Mouse (Mus musculus) stomach, postnatal 0 days (tissue): Measurements from ENCODE around the gene Pde8a. TPM values are rescaled to one million over a fixed set of nuclear protein-coding genes. Genes with fewer than 3 reads are reported as not detected.

Source experiments
- ATAC-seq: fragments of 200-750 bp; cut with Nextera tagmentation; 2 replicates; pipeline ENCODE4 v1.8.0; 2017; ENCODE audit not compliant: low FRiP score, low TSS enrichment
- DNase-seq: peaks from one replicate; pipeline ENCODE4 v3.0.0-alpha.2; 2016; ENCODE audit warnings: low spot score
- H3K27ac ChIP-seq: fragments of 300-500 bp; sonication (generic); replicated peaks from 2 replicates; pipeline ENCODE4 v1.5.1; 2014; ENCODE audit warnings: mild to moderate bottlenecking, control low read depth
- H3K27me3 ChIP-seq: fragments of 300-500 bp; sonication (generic); 2 replicates; pipeline ENCODE4 v1.6.1; 2014; ENCODE audit warnings: low read length; ENCODE audit not compliant: control insufficient read depth, insufficient read depth
- H3K36me3 ChIP-seq: fragments of 300-500 bp; sonication (generic); 2 replicates; pipeline ENCODE4 v1.6.1; 2014; ENCODE audit warnings: low read length, mixed read lengths; ENCODE audit not compliant: control insufficient read depth, insufficient read depth
- H3K4me1 ChIP-seq: fragments of 300-500 bp; sonication (generic); replicated peaks from 2 replicates; pipeline ENCODE4 v1.6.1; 2014; ENCODE audit warnings: antibody characterized with exemption; ENCODE audit not compliant: control insufficient read depth, insufficient read depth
- H3K4me2 ChIP-seq: fragments of 300-500 bp; sonication (generic); replicated peaks from 2 replicates; pipeline ENCODE4 v1.6.1; 2014; ENCODE audit warnings: low read depth, mild to moderate bottlenecking, control low read depth, moderate library complexity
- H3K4me3 ChIP-seq: fragments of 300-500 bp; sonication (generic); 2 replicates; pipeline ENCODE4 v1.5.1; 2014; ENCODE audit warnings: low read depth, low read length, control low read depth
- H3K9ac ChIP-seq: fragments of 300-500 bp; sonication (generic); 2 replicates; pipeline ENCODE4 v1.6.1; 2014; ENCODE audit warnings: mild to moderate bottlenecking, low read length, control low read depth, mixed read lengths
- H3K9me3 ChIP-seq: fragments of 300-500 bp; sonication (generic); 2 replicates; pipeline ENCODE4 v1.6.1; 2016; ENCODE audit warnings: low read length; ENCODE audit not compliant: control insufficient read depth
- CTCF ChIP-seq: IDR thresholded peaks from 2 replicates; pipeline ENCODE4 v1.5.1; 2016; ENCODE audit warnings: antibody characterized with exemption, low read depth, mild to moderate bottlenecking, moderate library complexity
- EP300 ChIP-seq: optimal IDR thresholded peaks from 2 replicates; pipeline ENCODE3; 2016; ENCODE audit warnings: antibody characterized with exemption
- WGBS: fragments of 180-500 bp; shearing (Covaris S2); extraction: QIAGEN DNeasy Blood & Tissue Kit; methylation state at CpG from one replicate; pipeline ENCODE4 v1.1.7; 2014; 5-methylcytosine and 5-hydroxymethylcytosine counted together
- polyA plus RNA-seq: library from polyadenylated mRNA; unstranded; fragments of >200 nt; fragmentation: Nextera tagmentation; extraction: Ambion mirVana; gene quantifications from 2 replicates; pipeline ENCODE4 v1.2.1, GENCODE M21; 2015

The Pde8a gene
- polyA plus RNA-seq, 1 experiment from 2014 or later: 4.9 TPM

DNA sequence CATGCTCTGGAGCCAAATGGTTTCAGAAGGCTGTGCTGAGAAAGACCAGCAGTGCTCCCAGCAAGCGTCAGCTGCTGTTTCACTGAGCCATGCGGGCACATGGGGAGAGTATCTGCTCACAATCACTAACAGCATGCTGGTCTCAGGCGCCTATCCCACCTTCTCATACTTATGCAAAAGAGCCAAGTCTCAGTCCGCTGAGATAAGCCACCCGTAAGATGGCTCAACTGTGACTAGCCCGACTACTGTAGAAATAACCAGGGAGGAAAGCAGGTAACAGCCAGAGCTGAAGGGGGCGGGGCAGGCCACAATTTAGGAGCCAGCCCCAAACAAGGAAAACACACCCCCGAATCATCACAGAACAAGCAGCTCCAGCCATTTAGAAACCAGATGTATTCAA lies 129.9 kb downstream of the Pde8a start:
- H3K9me3 ChIP-seq: no peaks in the 10 kb centered on the region
- peak overlapping the region; percentile 68 for H3K4me3 ChIP-seq
- 26% methylated on average over 8 of the region's 8 CpGs for WGBS

DNA sequence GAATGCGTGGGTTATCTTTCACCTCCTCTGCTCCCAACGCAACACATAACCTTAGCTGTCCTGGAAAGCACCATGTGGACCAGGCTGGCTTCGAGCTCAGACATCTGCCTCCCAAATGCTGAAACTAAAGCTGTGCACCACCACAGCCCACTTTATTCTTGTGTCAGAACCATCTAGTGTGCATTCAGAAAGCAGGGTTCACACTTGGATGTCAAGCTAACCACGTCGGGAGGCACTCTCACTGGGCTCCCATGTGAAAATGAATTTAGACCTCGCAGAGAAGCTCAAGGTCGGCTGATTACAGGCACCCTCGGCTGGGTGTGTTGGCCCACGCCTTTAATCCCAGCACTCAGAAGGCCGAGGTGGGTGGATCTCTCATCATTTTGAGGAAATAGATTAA lies 130.4 kb downstream of the Pde8a start:
- Histone ChIP-seq H3K4me2 (peak overlapping the region; percentile 74), H3K9me3 (no peaks in the 10 kb centered on the region), H3K27me3 (no peaks in the 10 kb centered on the region), H3K4me3 (peak overlapping the region; percentile 68), H3K36me3 (peaks cover 8% of the 10 kb centered on the region), H3K9ac (peak overlapping the region; percentile 97), H3K4me1 (no peaks in the 10 kb centered on the region), H3K27ac (peak overlapping the region; percentile 30; the same call in 1 of the 2 replicates)
- ATAC-seq: no peak
- TF ChIP-seq CTCF (no peak), EP300 (no peak)
- 6% methylated on average over 10 of the region's 10 CpGs for WGBS
- no peak for DNase-seq

More for the DNA sequence above, 129.9 kb downstream of the Pde8a start:
- DNase-seq (no peak), ATAC-seq (no peak)
- no peaks in the 10 kb centered on the region for H3K27me3 ChIP-seq
- H3K4me2 ChIP-seq: peak overlapping the region; percentile 74
- TF ChIP-seq CTCF (no peak), EP300 (no peak)
- H3K9ac ChIP-seq: peak overlapping the region; percentile 97
- H3K36me3 ChIP-seq: peaks cover 8% of the 10 kb centered on the region
- no peaks in the 10 kb centered on the region for H3K4me1 ChIP-seq
- no peak overlapping the region for H3K27ac ChIP-seq

DNA sequence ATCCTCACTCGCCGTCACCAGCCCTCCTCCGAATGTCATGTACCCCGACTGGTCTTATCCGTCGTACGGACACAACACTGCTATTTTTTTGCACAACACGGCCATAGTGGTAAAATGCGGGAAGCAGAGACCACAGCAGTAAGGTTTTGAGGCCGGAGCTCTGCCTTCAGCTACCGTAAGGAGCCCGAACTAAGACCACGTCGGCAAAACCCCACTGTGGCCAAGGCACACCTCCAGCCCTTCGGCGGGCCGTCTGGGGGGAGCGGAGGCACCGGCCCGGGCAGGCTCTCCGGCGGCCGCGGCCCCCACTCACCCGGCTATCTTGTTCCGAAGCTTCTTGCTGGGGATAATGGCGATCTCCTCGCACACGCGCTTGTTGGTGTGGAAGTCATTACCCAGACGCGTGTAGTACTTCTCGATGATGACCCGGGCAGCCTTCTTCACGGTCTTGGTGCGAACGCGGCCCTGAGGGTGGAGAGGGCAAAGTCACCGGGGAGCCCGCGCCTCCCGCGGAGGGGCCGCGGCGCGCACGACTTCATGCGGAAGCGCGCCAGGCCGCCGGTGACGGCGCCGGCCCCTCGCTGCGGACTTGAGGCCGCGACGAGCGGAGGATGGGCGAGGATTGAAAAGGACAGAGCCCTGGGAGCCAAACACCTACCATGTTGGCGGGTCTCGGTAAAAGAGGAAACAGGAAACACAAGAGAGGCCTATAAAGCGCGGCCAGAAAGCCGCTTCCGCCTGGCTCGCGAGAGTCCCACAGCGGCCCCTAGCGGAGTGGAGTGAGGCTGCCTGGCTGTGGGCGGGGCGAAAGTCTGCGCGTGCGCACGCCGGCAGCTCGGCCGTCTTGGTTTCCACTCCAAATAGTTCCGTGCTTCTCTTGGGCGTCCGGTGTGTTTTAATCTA lies 131.4 kb downstream of the Pde8a start, which contains the start of gene Rps17:
Rps17 (minus strand) TSS at position 711 of the 903 bp plus-strand sequence.
- no peaks in the 10 kb centered on the region for H3K9me3 ChIP-seq
- no peaks in the 10 kb centered on the region for H3K4me1 ChIP-seq
- peak; percentile 87 for ATAC-seq
- 2% methylated on average over 83 of the region's 85 CpGs for WGBS
- H3K27ac ChIP-seq: peak within 1 kb of the TSS; percentile 85
- H3K36me3 ChIP-seq: peaks cover 8% of the 10 kb centered on the region
- peak; percentile 96 for TF ChIP-seq CTCF
- TF ChIP-seq EP300: no peak
- peak; percentile 98 for DNase-seq
- peak within 1 kb of the TSS; percentile 74 for H3K4me2 ChIP-seq
- H3K4me3 ChIP-seq: peak within 1 kb of the TSS; percentile 68
- no peaks in the 10 kb centered on the region for H3K27me3 ChIP-seq
- H3K9ac ChIP-seq: peak within 1 kb of the TSS; percentile 97

DNA sequence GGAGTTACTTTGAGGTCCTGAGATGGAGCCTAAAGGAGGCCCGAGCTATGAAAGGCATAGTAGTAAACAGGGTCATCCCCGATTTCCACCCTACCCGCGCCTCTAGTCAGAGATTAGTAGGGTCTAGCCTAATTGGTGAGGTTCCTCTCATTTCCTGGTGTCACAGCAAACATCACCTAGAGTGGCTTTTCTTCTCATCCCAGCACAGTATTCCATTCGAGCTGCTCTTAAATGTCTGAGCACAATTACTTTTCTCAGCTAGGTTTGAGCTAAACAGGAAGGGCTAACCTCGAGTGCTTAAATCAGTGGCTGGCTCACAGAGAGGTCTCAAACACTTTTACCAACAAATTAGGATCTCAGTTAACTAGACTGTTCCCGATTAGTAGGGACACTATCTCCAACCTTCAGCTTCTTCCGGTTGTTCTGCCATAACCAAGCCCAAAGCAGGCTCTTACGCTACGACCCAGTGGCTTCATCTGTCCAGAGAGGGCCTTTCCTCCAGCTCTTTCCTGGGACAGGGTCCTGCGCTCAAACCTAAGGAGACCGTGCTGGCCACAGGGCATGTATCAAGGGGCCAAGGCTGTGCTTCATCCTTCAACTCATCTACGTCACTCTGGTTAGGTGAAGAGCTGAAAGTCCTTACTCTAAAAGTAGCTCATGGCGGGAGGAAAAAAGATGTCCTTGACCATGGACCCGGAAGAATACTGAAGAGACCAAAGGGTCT lies 132.2 kb downstream of the Pde8a start:
- DNase-seq: no peak
- TF ChIP-seq CTCF (no peak), EP300 (no peak)
- 63% methylated on average over 15 of the region's 15 CpGs for WGBS

DNA sequence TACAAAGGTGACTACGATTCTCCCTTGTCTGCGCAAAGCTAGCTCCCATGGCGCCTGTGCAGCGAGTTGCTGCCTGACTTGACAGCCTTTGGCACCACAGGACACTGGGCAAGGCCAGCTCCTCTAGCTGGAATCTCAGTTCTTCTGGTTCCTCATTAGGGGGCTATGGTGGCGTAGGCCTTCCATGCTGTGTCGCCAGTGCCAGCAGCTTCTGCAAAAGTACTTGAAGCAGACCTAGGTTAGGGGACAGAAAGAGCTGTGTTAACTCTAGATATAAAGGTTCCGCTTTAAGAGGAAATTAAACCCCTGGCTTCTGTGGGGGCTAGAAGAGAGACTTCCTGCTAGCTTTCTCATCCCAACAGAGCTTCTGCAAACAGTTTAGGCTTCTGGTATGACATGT lies 134.8 kb downstream of the Pde8a start:
- Histone ChIP-seq H3K4me3 (no peak overlapping the region), H3K4me2 (no peak overlapping the region), H3K4me1 (no peaks in the 10 kb centered on the region), H3K36me3 (no peaks in the 10 kb centered on the region), H3K9me3 (no peaks in the 10 kb centered on the region), H3K27me3 (no peaks in the 10 kb centered on the region), H3K9ac (no peak overlapping the region), H3K27ac (no peak overlapping the region)
- DNase-seq: no peak
- no peak for ATAC-seq
- WGBS: 68% methylated on average over 7 of the region's 7 CpGs
- TF ChIP-seq EP300: no peak
- TF ChIP-seq CTCF: no peak

More for the DNA sequence above, 132.2 kb downstream of the Pde8a start:
- Histone ChIP-seq H3K4me3 (peak overlapping the region; percentile 68), H3K4me2 (peak overlapping the region; percentile 43), H3K36me3 (peaks cover 2% of the 10 kb centered on the region; the same call in 1 of the 2 replicates), H3K27ac (no peak overlapping the region), H3K4me1 (no peaks in the 10 kb centered on the region), H3K9ac (peak overlapping the region; percentile 39; the same call in 1 of the 2 replicates), H3K27me3 (no peaks in the 10 kb centered on the region), H3K9me3 (no peaks in the 10 kb centered on the region)
- no peak; the same call in 1 of the 2 replicates for ATAC-seq

DNA sequence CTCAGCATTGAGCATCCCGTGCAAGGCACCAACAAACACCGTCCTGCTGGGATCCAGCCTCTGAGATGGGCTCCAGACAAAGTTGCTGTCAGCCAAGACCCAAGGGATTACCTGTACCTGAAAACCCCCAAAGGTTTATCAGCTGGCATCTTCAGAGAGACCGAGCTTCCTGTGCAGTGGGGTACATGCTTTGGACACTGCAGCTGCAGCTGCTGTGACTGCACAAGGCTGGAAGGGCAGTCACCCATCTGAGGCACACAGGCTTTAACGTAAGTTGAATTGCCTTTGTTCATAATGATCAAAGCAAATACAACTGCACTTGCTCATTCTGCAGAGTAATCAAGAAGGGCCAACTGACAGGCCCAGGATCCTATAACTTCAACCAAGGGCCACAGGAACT lies 138.4 kb downstream of the Pde8a start:
- 77% methylated on average over 4 of the region's 4 CpGs for WGBS
- no peak for ATAC-seq

More for the DNA sequence above, 138.4 kb downstream of the Pde8a start:
- no peak overlapping the region for H3K27ac ChIP-seq
- H3K9ac ChIP-seq: no peak overlapping the region
- H3K9me3 ChIP-seq: no peaks in the 10 kb centered on the region
- H3K36me3 ChIP-seq: no peaks in the 10 kb centered on the region
- TF ChIP-seq CTCF (no peak), EP300 (no peak)
- no peaks in the 10 kb centered on the region for H3K4me1 ChIP-seq
- H3K4me3 ChIP-seq: no peak overlapping the region
- no peaks in the 10 kb centered on the region for H3K27me3 ChIP-seq
- no peak overlapping the region for H3K4me2 ChIP-seq
- no peak for DNase-seq
